Mouse (Mus musculus): ENCODE data around the gene Dnajc13. TPM values are rescaled to one million over a fixed set of nuclear protein-coding genes. Genes with fewer than 3 reads are reported as not detected.

Gene Dnajc13
- polyA plus RNA-seq, 1 experiment from 2014 or later = 17.0 TPM

- H3K9me3 ChIP-seq (replicated peaks; ENCODE audit: control insufficient read depth, low read length) = no peaks in the 10 kb centered on the region
- no peaks in the 10 kb centered on the region; the same call in 1 of the 2 replicates for H3K27me3 ChIP-seq (ENCODE audit: control insufficient read depth, insufficient read depth, low read length)
- no peak for ATAC-seq (replicated peaks; ENCODE audit: extremely low read depth, insufficient read depth, low FRiP score)
- no peak overlapping the region for H3K4me3 ChIP-seq (ENCODE audit: low read length)
- WGBS = 75% methylated on average over 5 of the region's 5 CpGs
- no peaks in the 10 kb centered on the region for H3K36me3 ChIP-seq (ENCODE audit: control insufficient read depth, insufficient read depth)
- H3K4me1 ChIP-seq (ENCODE audit: control insufficient read depth, insufficient read depth, low read length) = no peaks in the 10 kb centered on the region
- no peak overlapping the region for H3K27ac ChIP-seq (ENCODE audit: low read length)
- H3K9ac ChIP-seq (ENCODE audit: low read length) = no peak overlapping the region
- H3K4me2 ChIP-seq (ENCODE audit: low read depth, low read length) = no peak overlapping the region
Measured at GRCm38 (mm10) chr9:104281737-104282136, 19.0 kb upstream of the Dnajc13 start.

GRCm38 (mm10) chr9:104280725-104281495 is 18.2 kb upstream of the Dnajc13 start:
- Histone ChIP-seq H3K9ac (ENCODE audit: low read length) (no peak overlapping the region), H3K4me1 (ENCODE audit: control insufficient read depth, insufficient read depth, low read length) (no peaks in the 10 kb centered on the region), H3K36me3 (ENCODE audit: control insufficient read depth, insufficient read depth) (no peaks in the 10 kb centered on the region), H3K9me3 (replicated peaks; ENCODE audit: control insufficient read depth, low read length) (no peaks in the 10 kb centered on the region), H3K4me3 (ENCODE audit: low read length) (no peak overlapping the region), H3K27ac (ENCODE audit: low read length) (no peak overlapping the region), H3K27me3 (ENCODE audit: control insufficient read depth, insufficient read depth, low read length) (no peaks in the 10 kb centered on the region; the same call in 1 of the 2 replicates), H3K4me2 (ENCODE audit: low read depth, low read length) (no peak overlapping the region)
- ATAC-seq (replicated peaks; ENCODE audit: extremely low read depth, insufficient read depth, low FRiP score) = no peak
- 57% methylated on average over 8 of the region's 8 CpGs for WGBS

GRCm38 (mm10) chr9:104277528-104278162 is 14.9 kb upstream of the Dnajc13 start:
- Histone ChIP-seq H3K4me1 (ENCODE audit: control insufficient read depth, insufficient read depth, low read length) (no peaks in the 10 kb centered on the region), H3K4me3 (ENCODE audit: low read length) (no peak overlapping the region), H3K27ac (ENCODE audit: low read length) (no peak overlapping the region), H3K27me3 (ENCODE audit: control insufficient read depth, insufficient read depth, low read length) (no peaks in the 10 kb centered on the region; the same call in 1 of the 2 replicates), H3K36me3 (ENCODE audit: control insufficient read depth, insufficient read depth) (no peaks in the 10 kb centered on the region), H3K9me3 (replicated peaks; ENCODE audit: control insufficient read depth, low read length) (no peaks in the 10 kb centered on the region), H3K4me2 (ENCODE audit: low read depth, low read length) (peak overlapping the region; percentile 42), H3K9ac (ENCODE audit: low read length) (peak overlapping the region; percentile 26; the same call in 1 of the 2 replicates)
- 18% methylated on average over 18 of the region's 18 CpGs for WGBS
- ATAC-seq (replicated peaks; ENCODE audit: extremely low read depth, insufficient read depth, low FRiP score) = no peak

GRCm38 (mm10) chr9:104275084-104275785 is 12.5 kb upstream of the Dnajc13 start:
- no peaks in the 10 kb centered on the region for H3K4me1 ChIP-seq (ENCODE audit: control insufficient read depth, insufficient read depth, low read length)
- H3K9me3 ChIP-seq (replicated peaks; ENCODE audit: control insufficient read depth, low read length) = no peaks in the 10 kb centered on the region
- 71% methylated on average over 17 of the region's 17 CpGs for WGBS
- no peaks in the 10 kb centered on the region for H3K36me3 ChIP-seq (ENCODE audit: control insufficient read depth, insufficient read depth)
- no peak overlapping the region for H3K9ac ChIP-seq (ENCODE audit: low read length)
- no peak overlapping the region for H3K4me3 ChIP-seq (ENCODE audit: low read length)
- H3K27ac ChIP-seq (ENCODE audit: low read length) = no peak overlapping the region
- ATAC-seq (replicated peaks; ENCODE audit: extremely low read depth, insufficient read depth, low FRiP score) = no peak
- H3K27me3 ChIP-seq (ENCODE audit: control insufficient read depth, insufficient read depth, low read length) = no peaks in the 10 kb centered on the region; the same call in 1 of the 2 replicates
- no peak overlapping the region for H3K4me2 ChIP-seq (ENCODE audit: low read depth, low read length)

GRCm38 (mm10) chr9:104272057-104272456 is 9.3 kb upstream of the Dnajc13 start:
- H3K4me3 ChIP-seq (ENCODE audit: low read length) = no peak overlapping the region
- no peaks in the 10 kb centered on the region for H3K9me3 ChIP-seq (replicated peaks; ENCODE audit: control insufficient read depth, low read length)
- 65% methylated on average over 4 of the region's 4 CpGs for WGBS
- H3K27me3 ChIP-seq (ENCODE audit: control insufficient read depth, insufficient read depth, low read length) = no peaks in the 10 kb centered on the region
- H3K4me2 ChIP-seq (ENCODE audit: low read depth, low read length) = no peak overlapping the region
- no peaks in the 10 kb centered on the region for H3K36me3 ChIP-seq (ENCODE audit: control insufficient read depth, insufficient read depth)
- ATAC-seq (replicated peaks; ENCODE audit: extremely low read depth, insufficient read depth, low FRiP score) = no peak
- no peak overlapping the region for H3K9ac ChIP-seq (ENCODE audit: low read length)
- H3K27ac ChIP-seq (ENCODE audit: low read length) = no peak overlapping the region
- no peaks in the 10 kb centered on the region for H3K4me1 ChIP-seq (ENCODE audit: control insufficient read depth, insufficient read depth, low read length)

- Histone ChIP-seq H3K4me1 (ENCODE audit: control insufficient read depth, insufficient read depth, low read length) (no peaks in the 10 kb centered on the region), H3K9me3 (replicated peaks; ENCODE audit: control insufficient read depth, low read length) (no peaks in the 10 kb centered on the region), H3K4me3 (ENCODE audit: low read length) (no peak overlapping the region), H3K36me3 (ENCODE audit: control insufficient read depth, insufficient read depth) (no peaks in the 10 kb centered on the region), H3K4me2 (ENCODE audit: low read depth, low read length) (no peak overlapping the region), H3K9ac (ENCODE audit: low read length) (no peak overlapping the region), H3K27me3 (ENCODE audit: control insufficient read depth, insufficient read depth, low read length) (no peaks in the 10 kb centered on the region), H3K27ac (ENCODE audit: low read length) (no peak overlapping the region)
- 66% methylated on average over 4 of the region's 4 CpGs for WGBS
- no peak for ATAC-seq (replicated peaks; ENCODE audit: extremely low read depth, insufficient read depth, low FRiP score)
Measured at GRCm38 (mm10) chr9:104271642-104272041, 8.9 kb upstream of the Dnajc13 start.

- 71% methylated on average over 3 of the region's 3 CpGs for WGBS
- H3K27ac ChIP-seq (ENCODE audit: low read length) = no peak overlapping the region
- no peaks in the 10 kb centered on the region for H3K4me1 ChIP-seq (ENCODE audit: control insufficient read depth, insufficient read depth, low read length)
- no peak overlapping the region for H3K4me2 ChIP-seq (ENCODE audit: low read depth, low read length)
- no peak overlapping the region for H3K4me3 ChIP-seq (ENCODE audit: low read length)
- ATAC-seq (replicated peaks; ENCODE audit: extremely low read depth, insufficient read depth, low FRiP score) = no peak
- H3K27me3 ChIP-seq (ENCODE audit: control insufficient read depth, insufficient read depth, low read length) = no peaks in the 10 kb centered on the region
- H3K9ac ChIP-seq (ENCODE audit: low read length) = no peak overlapping the region
- H3K9me3 ChIP-seq (replicated peaks; ENCODE audit: control insufficient read depth, low read length) = no peaks in the 10 kb centered on the region
- no peaks in the 10 kb centered on the region for H3K36me3 ChIP-seq (ENCODE audit: control insufficient read depth, insufficient read depth)
Measured at GRCm38 (mm10) chr9:104269944-104270343, 7.2 kb upstream of the Dnajc13 start.

GRCm38 (mm10) chr9:104269349-104269871 is 6.7 kb upstream of the Dnajc13 start:
- H3K4me1 ChIP-seq (ENCODE audit: control insufficient read depth, insufficient read depth, low read length) = no peaks in the 10 kb centered on the region
- no peak overlapping the region for H3K4me2 ChIP-seq (ENCODE audit: low read depth, low read length)
- no peak for ATAC-seq (replicated peaks; ENCODE audit: extremely low read depth, insufficient read depth, low FRiP score)
- H3K9ac ChIP-seq (ENCODE audit: low read length) = no peak overlapping the region
- H3K4me3 ChIP-seq (ENCODE audit: low read length) = no peak overlapping the region
- 41% methylated on average over 10 of the region's 10 CpGs for WGBS
- no peaks in the 10 kb centered on the region for H3K36me3 ChIP-seq (ENCODE audit: control insufficient read depth, insufficient read depth)
- no peaks in the 10 kb centered on the region for H3K9me3 ChIP-seq (replicated peaks; ENCODE audit: control insufficient read depth, low read length)
- no peaks in the 10 kb centered on the region for H3K27me3 ChIP-seq (ENCODE audit: control insufficient read depth, insufficient read depth, low read length)
- no peak overlapping the region for H3K27ac ChIP-seq (ENCODE audit: low read length)

Data from heart, embryonic 16.5 days (tissue).